In the genomic region with DNA sequence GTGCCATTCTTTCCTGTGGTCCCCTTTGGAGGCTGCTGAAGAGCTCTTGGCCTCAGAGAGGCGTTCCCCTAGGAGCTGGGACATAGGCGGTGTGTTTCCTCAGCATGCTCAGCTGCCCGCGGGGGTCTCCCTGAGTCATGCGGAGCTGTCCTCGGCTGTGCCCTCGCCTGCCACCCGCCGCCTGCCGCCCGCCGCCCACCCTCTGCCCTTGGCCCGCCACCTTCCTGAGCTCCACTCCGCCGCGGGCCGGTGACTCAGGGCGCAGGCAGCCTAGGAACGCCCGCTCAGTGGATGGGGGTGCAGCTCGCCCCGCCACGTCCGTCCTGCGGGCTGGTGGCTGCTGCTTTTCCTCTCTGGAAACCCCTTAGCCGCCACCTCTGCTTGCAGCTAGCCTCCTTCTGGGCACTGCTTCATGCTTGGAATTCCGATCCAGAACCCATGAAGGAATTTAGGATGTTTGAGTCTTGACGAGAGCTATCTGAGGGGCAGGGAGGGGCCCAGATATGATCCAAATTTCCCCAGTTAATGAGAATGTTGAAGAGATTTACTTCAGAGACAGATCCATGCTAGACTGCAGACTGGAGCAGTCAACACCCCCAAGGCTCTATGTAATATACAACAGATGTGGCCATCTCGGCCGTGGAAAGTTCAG, we compare ENCODE assay signal across 8 mouse cellular contexts. TPM values are rescaled to one million over a fixed set of nuclear protein-coding genes. Genes with fewer than 3 reads are reported as not detected.
DNase-seq lines count a peak whose midpoint lies in the region; ATAC-seq lines count a peak whose summit lies in the region.

No protein-coding gene starts in this region.

- peak overlapping the region; percentile 78 for H3K4me2 ChIP-seq in embryonic facial prominence, embryonic 15.5 days (replicated peaks)
- H3K4me2 ChIP-seq in heart, embryonic 16.5 days (ENCODE audit: low read depth, low read length) = peak overlapping the region; percentile 80
- peak overlapping the region; percentile 79 for H3K4me2 ChIP-seq in stomach, embryonic 15.5 days

- peak; percentile 38 for DNase-seq in right cerebral cortex, postnatal 14 days
- no peak for DNase-seq in right cerebral cortex, postnatal 10 days (ENCODE audit: low spot score in 2 of 2)
- DNase-seq in kidney, postnatal 10 days = peak; percentile 86
- DNase-seq in lung, postnatal 36 days = peak; percentile 68
- no peak for DNase-seq in right cerebral cortex, postnatal 4 days

- peak overlapping the region; percentile 91 for H3K27ac ChIP-seq in embryonic facial prominence, embryonic 15.5 days (replicated peaks)
- peak overlapping the region; percentile 37 for H3K27ac ChIP-seq in heart, embryonic 16.5 days (ENCODE audit: low read length)
- peak overlapping the region; percentile 59; the same call in 1 of the 2 replicates for H3K27ac ChIP-seq in stomach, embryonic 15.5 days

- H3K9me3 ChIP-seq in embryonic facial prominence, embryonic 15.5 days (replicated peaks) = no peaks in the 10 kb centered on the region
- H3K9me3 ChIP-seq in heart, embryonic 16.5 days (replicated peaks; ENCODE audit: control insufficient read depth, low read length) = no peaks in the 10 kb centered on the region
- no peaks in the 10 kb centered on the region for H3K9me3 ChIP-seq in stomach, embryonic 15.5 days

- no peaks in the 10 kb centered on the region for H3K36me3 ChIP-seq in embryonic facial prominence, embryonic 15.5 days
- no peaks in the 10 kb centered on the region for H3K36me3 ChIP-seq in heart, embryonic 16.5 days (ENCODE audit: control insufficient read depth, insufficient read depth)
- H3K36me3 ChIP-seq in stomach, embryonic 15.5 days = no peaks in the 10 kb centered on the region

- peak overlapping the region; percentile 40 for H3K9ac ChIP-seq in embryonic facial prominence, embryonic 15.5 days
- peak overlapping the region; percentile 67 for H3K9ac ChIP-seq in heart, embryonic 16.5 days (ENCODE audit: low read length)
- no peak overlapping the region for H3K9ac ChIP-seq in stomach, embryonic 15.5 days

- no peaks in the 10 kb centered on the region for H3K27me3 ChIP-seq in embryonic facial prominence, embryonic 15.5 days
- H3K27me3 ChIP-seq in heart, embryonic 16.5 days (ENCODE audit: control insufficient read depth, insufficient read depth, low read length) = no peaks in the 10 kb centered on the region
- no peaks in the 10 kb centered on the region for H3K27me3 ChIP-seq in stomach, embryonic 15.5 days (replicated peaks)

- peak; percentile 83 for ATAC-seq in embryonic facial prominence, embryonic 15.5 days (ENCODE audit: insufficient number of reproducible peaks, low FRiP score, low TSS enrichment, low read depth)
- peak; percentile 85 for ATAC-seq in heart, embryonic 16.5 days (replicated peaks; ENCODE audit: extremely low read depth, insufficient read depth, low FRiP score)
- peak; percentile 37; the same call in 1 of the 2 replicates for ATAC-seq in stomach, embryonic 15.5 days (ENCODE audit: insufficient read depth, low FRiP score, low read depth)

- H3K4me3 ChIP-seq in embryonic facial prominence, embryonic 15.5 days (replicated peaks) = peak overlapping the region; percentile 38
- H3K4me3 ChIP-seq in heart, embryonic 16.5 days (ENCODE audit: low read length) = peak overlapping the region; percentile 50
- H3K4me3 ChIP-seq in stomach, embryonic 15.5 days (replicated peaks) = peak overlapping the region; percentile 37

- WGBS in embryonic facial prominence, embryonic 15.5 days = 2% methylated on average over 30 of the region's 30 CpGs
- WGBS in heart, embryonic 16.5 days = 2% methylated on average over 30 of the region's 30 CpGs
- 3% methylated on average over 30 of the region's 30 CpGs for WGBS in stomach, embryonic 15.5 days

- peaks cover 28% of the 10 kb centered on the region for H3K4me1 ChIP-seq in embryonic facial prominence, embryonic 15.5 days
- peaks cover 8% of the 10 kb centered on the region for H3K4me1 ChIP-seq in heart, embryonic 16.5 days (ENCODE audit: control insufficient read depth, insufficient read depth, low read length)
- H3K4me1 ChIP-seq in stomach, embryonic 15.5 days = peaks cover 12% of the 10 kb centered on the region; the same call in 1 of the 2 replicates

RNA-seq across cellular contexts. Expression of a gene that starts 44.8 kb away (rescaled TPM):
- 5.1 and 5.3 TPM in 2 replicates for polyA plus RNA-seq in embryonic facial prominence, embryonic 15.5 days (2015; fragmentation: Nextera tagmentation; extraction: Ambion mirVana)
- polyA plus RNA-seq in heart, embryonic 16.5 days (2015; fragmentation: Nextera tagmentation; extraction: Ambion mirVana) = 3.0 and 4.8 TPM in 2 replicates
- polyA plus RNA-seq in stomach, embryonic 15.5 days (2015; fragmentation: Nextera tagmentation; extraction: Ambion mirVana) = 3.6 and 3.8 TPM in 2 replicates

RNA-seq across cellular contexts. Expression of a gene that starts 51.4 kb away (rescaled TPM):
- 12.3 and 12.4 TPM in 2 replicates for polyA plus RNA-seq in embryonic facial prominence, embryonic 15.5 days (2015; fragmentation: Nextera tagmentation; extraction: Ambion mirVana)
- polyA plus RNA-seq in heart, embryonic 16.5 days (2015; fragmentation: Nextera tagmentation; extraction: Ambion mirVana) = 7.5 and 8.5 TPM in 2 replicates
- polyA plus RNA-seq in stomach, embryonic 15.5 days (2015; fragmentation: Nextera tagmentation; extraction: Ambion mirVana) = 21.2 and 21.5 TPM in 2 replicates

Comparison
In these comparisons a context has a peak if more than half of its experiments do, and no peak if none do; other contexts are left out.
1. DNase-seq: peak in right cerebral cortex, postnatal 14 days (single experiment), kidney, postnatal 10 days (single experiment) and lung, postnatal 36 days (single experiment); none in right cerebral cortex, postnatal 10 days (0 of 2) and right cerebral cortex, postnatal 4 days (single experiment).
2. H3K27ac ChIP-seq: peak in every context shown above with its lines; median percentile 91 in embryonic facial prominence, embryonic 15.5 days; 59 in stomach, embryonic 15.5 days; 37 in heart, embryonic 16.5 days.
3. Peak in every context shown above with its lines, with median percentiles within 50 percentile points of each other: ATAC-seq, H3K4me2 ChIP-seq and H3K4me3 ChIP-seq.